Mouse (Mus musculus): ENCODE data around the gene 1810013L24Rik. TPM values are rescaled to one million over a fixed set of nuclear protein-coding genes. Genes with fewer than 3 reads are reported as not detected.
"Not testable (repeated sequence)": the region's sequence is repeated elsewhere in the genome, so short reads cannot be mapped to it uniquely, and the experiment has no call there.

1810013L24Rik gene
- polyA plus RNA-seq, 1 experiment from 2014 or later = 13.7 TPM

DNA sequence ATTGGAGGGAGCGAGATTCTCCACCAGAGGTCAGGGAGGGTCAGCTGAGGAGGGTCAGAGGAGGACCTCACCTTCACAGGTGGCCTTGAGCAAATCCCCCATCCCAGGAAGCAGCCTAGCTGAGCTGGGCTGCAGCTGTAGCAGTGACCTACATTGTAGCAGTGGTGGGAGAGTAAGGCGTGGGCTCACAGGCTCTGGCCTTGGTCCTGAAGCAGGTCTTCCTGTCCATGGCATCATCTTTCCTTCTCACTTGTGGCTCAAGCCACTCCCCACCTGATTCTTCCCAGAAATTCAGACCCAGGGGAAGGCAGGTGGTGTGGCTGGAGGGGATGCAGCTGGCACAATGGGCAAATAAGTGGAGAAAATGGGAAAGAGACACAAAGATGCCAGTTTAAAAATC is 76.2 kb downstream of the 1810013L24Rik start:
- not testable (repeated sequence) for H3K4me2 ChIP-seq (ENCODE audit: low read length); H3K9ac ChIP-seq (ENCODE audit: low read length); H3K27me3 ChIP-seq (ENCODE audit: control insufficient read depth, insufficient read depth, low read length); H3K27ac ChIP-seq (replicated peaks in 1 of 2; ENCODE audit: control insufficient read depth in 1 of 2, insufficient read depth in 1 of 2, low read depth in 2 of 2, low read length in 2 of 2); ATAC-seq (ENCODE audit: insufficient number of reproducible peaks, insufficient read depth, low FRiP score, low read depth); H3K36me3 ChIP-seq (ENCODE audit: control insufficient read depth, insufficient read depth, low read length); H3K9me3 ChIP-seq (ENCODE audit: control insufficient read depth, low read length); H3K4me3 ChIP-seq (ENCODE audit: control insufficient read depth in 1 of 2, insufficient read depth in 1 of 2, low read depth in 1 of 2, low read length in 2 of 2); H3K4me1 ChIP-seq (ENCODE audit: control insufficient read depth in 2 of 2, insufficient read depth in 2 of 2, low read length in 2 of 2)
- 13% methylated on average over 2 of the region's 2 CpGs for WGBS

Other genes with a start within 250 kb of the 1810013L24Rik start
- 38.2 and 38.7 TPM in 2 replicates for gene Pmm2, start 192.4 kb upstream of the 1810013L24Rik start, polyA plus RNA-seq (2014; fragmentation: Nextera tagmentation; extraction: Ambion mirVana)
- gene Tmem186, start 192.4 kb upstream of the 1810013L24Rik start, polyA plus RNA-seq (2014; fragmentation: Nextera tagmentation; extraction: Ambion mirVana) = 12.9 and 13.8 TPM in 2 replicates
- 26.0 and 31.3 TPM in 2 replicates for gene Carhsp1, start 157.9 kb upstream of the 1810013L24Rik start, polyA plus RNA-seq (2014; fragmentation: Nextera tagmentation; extraction: Ambion mirVana)
- gene Gm5767, start 149.3 kb upstream of the 1810013L24Rik start, polyA plus RNA-seq (2014; fragmentation: Nextera tagmentation; extraction: Ambion mirVana) = not detected in 2 replicates
- gene Usp7, start 37.8 kb upstream of the 1810013L24Rik start, polyA plus RNA-seq (2014; fragmentation: Nextera tagmentation; extraction: Ambion mirVana) = 27.3 and 28.3 TPM in 2 replicates

Measured in heart, embryonic 14.5 days (tissue).